Mouse (Mus musculus): ENCODE data around the gene Csrp2.

Gene Csrp2

DNA sequence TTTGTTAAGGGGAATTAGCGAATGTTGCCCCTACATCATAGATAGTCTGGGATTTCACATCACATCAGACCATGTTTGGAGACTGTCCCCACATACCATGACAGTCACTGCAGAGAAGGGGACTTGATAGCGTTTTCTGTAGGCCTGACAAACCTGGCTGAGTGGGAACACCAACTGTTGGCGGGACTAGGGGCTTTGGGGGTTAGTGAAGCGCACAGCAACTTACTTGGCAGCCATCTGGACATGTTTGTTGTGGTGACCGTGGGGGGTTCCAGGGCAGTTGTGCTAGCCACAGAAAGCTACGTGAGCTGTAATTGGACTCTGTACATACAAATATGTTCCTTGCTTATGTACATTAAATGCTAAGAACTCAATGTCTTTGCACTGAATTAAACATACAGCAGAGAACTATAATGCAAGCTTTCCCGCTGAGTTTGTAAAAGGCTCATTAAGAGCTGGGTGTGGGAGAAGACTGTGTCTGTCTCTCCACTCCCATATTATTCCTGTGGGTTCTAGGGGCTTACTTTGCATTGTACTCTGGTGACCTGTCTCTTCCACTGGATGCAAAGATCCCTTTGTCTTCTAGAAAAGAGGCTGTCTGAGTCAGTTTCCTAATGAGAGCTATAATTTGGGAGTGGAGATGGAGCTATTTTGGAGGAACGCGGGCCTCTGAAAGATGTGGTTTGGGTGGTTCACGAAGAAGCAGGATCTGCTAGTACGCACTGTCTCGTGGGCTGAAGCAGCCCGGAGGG lies 11.7 kb downstream of the Csrp2 start:
- in situ Hi-C loops (cut with MboI, MseI): no loop called here

DNA sequence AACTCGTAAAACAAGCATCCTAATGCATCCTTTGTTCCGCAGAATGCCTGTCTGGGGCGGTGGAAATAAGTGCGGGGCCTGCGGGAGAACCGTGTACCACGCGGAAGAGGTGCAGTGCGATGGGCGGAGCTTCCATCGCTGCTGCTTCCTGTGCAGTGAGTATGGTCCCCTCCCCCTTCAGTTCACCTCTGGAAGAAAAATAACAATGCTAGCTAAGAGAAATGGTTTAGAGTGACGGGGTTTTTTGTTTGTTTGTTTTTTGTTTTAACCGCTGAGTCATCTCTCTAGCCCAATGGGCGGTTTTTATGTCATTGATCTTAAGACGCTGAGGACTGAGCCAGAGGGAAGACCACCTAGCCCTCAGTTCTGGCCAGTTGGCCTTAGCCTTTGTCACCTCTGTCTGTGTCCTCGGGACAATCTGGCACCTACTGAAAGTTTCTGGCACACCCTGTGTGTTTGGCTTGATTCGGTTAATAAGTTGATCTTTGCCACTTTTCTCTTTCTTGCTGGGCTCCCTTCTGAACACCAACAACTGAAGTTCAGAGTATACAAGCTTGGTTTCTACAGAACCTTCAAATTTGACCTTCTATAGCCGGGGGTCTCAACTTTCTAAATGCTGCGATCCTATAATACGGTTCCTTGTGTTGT lies 12.4 kb downstream of the Csrp2 start:
- in situ Hi-C loops (cut with MboI, MseI): no loop called here

DNA sequence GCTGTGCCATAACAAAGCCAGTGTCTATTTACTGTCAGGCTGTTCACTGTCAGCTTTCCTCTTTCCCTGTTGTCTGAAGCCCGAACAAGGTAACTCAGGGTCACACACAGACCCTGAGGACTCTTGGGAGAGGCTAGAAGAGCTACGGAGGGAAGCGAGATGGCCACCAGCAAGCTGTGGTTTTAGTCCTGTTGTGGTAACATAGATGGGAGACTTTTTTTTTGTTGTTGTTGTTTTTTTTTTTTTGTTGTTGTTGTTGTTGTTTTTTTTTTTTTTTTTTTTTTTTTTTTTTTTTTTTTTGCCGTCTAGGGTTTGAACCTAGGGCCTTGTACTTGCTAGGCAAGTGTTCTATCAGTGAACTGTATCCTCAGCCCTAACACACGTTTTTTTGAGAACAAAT lies 14.0 kb downstream of the Csrp2 start:
- in situ Hi-C loops (cut with MboI, MseI): no loop called here

DNA sequence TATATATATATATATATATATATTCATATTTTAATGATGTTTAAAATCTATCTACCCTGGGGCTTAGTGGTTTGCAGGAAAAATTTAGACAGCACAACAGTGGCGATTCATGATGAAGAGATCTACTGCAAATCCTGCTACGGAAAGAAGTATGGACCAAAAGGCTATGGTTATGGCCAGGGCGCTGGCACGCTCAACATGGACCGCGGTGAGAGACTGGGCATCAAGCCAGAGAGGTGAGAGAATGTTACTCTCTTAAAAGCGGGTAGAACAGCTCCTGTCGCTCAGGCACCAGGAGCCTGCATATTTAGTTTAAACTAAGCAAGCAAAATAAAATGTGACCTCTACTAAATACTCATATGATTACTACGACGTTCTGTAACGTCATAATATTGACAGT lies 15.5 kb downstream of the Csrp2 start:
- in situ Hi-C loops (cut with MboI, MseI): no loop called here

DNA sequence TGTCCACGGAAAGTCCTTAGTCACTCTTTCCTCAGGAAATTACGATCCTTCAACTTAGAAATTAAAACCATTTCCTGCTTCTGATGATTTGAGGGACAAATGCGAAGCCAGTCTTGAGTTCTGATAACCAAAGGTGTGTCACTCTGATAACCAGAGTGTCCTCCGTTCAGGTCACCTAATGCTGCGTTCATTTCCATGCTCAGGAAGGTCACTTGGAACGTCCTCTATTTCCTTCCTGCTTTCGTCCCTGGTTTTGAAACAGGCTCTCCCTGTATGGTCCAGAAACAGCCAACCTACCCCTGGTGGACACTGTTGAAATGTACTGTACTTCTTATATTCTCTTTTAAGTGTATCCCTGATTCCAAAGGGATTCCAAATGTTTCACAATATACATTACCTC lies 16.1 kb downstream of the Csrp2 start:
- in situ Hi-C loops (cut with MboI, MseI): no loop called here

DNA sequence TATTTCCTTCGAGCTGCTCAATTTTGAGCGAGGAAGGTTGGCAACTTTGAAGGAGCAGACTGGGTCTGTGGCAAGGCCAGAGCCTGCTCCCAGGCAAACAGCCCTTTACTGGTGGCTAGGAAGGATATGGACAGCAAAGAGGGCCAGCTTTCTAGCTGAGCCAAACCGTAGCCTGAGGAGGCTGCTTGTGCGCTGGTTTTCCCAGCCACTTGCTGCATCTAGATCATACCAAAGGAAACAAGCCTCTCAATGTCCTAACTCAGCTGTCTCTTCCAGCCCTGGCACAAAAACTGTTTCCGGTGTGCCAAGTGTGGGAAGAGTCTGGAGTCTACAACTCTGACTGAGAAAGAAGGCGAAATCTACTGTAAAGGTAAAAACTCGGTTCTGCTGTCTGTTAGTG lies 18.8 kb downstream of the Csrp2 start:
- in situ Hi-C loops (cut with MboI, MseI): no loop called here

DNA sequence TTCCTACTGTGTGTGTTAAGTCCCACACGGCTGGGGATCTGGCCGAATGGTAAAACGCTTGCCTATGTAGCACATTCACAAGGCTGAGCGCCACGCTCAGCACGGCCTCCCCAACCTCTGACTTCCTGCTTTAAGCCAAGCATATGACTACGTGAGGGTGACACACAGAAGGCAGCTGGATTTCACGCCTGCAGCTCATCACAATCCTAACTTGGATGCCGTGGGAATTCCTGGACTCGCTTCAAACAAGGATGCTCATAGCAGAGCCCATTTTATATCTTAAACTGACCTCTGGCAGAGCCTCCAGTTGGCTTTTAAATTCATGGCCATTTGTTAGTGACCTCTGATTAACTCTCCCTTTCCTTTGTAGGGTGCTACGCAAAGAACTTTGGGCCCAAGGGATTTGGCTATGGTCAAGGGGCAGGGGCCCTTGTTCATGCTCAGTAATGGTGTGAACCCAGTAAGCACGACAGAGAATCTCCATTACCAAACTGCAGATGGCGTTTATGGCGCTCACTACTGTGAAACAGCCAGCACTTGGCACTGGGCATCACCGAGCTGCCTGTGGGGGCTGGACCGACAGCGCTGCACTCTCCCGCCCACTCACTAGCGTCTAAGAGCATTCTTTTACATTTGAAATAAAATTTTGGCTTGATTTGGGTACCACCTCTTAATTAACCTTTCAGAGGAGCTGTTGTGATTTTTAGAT lies 19.4 kb downstream of the Csrp2 start:
- in situ Hi-C loops (cut with MboI, MseI): no loop called here

DNA sequence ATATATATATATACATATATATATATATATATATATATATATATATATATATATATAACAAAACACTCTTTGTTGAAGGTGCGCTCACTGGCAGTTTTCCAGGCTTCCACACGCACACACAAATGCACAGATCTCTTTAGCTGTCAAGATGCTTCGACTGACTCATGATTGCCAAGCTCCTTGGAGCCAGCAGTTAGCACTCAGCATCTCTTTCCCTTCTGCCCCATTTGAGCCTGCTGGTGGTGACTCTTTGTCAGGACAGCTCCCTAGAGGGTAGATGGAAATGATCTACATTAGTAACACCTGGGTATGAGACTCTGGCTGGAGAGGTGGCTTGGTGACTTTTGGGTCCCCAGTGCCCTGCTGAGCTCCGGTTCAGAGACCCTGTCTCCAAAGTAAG lies 20.1 kb downstream of the Csrp2 start:
- in situ Hi-C loops (cut with MboI, MseI): no loop called here

DNA sequence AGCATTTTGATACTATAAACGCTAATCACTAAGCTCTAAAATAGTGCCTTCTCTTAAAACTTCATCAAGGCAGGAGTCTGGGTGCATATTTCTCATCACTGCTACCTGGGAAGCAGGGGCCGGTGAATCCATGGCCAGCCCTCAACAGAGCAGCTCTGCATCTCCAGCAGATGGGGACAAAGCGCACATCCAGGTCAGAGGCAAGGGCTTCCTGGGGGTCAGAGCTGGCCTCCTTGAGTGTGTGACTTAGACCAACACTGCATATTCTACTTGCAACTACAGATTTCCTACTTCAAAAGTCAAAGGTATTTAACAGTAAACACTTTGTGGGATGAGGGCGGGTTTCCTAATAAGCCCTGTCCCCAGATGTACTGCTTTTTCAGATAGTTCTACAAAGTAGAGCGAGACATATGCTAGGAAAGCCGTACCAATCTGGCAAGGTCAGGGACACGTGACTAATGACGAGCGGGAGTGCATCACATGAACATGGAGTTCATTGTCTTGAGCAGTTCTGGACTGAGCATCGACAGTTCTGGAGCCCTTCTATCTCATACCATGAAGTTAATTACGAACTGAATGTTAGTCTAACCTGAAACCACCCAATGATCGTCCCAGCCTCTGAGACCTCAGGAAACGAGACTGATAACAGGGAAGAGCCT lies 21.3 kb downstream of the Csrp2 start:
- in situ Hi-C loops (cut with MboI, MseI): no loop called here

DNA sequence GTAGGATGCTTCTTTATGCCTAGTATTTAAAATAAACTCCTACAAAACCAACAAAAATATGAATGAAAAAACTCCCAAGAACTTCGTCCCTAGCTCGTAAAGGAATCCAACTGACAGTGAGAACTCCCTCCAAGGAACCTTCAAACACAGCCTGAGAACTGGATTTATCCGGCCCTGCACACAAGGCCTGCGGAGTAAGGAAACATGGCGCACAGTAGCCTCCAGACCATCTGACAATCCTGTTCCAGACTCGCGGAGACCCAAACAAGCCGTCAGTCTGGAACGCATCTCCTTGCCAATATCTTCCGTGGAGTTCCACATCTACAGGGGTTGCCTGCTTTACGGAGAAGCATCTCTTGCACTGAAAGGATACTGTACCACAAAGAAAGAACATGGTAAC lies 22.4 kb downstream of the Csrp2 start:
- in situ Hi-C loops (cut with MboI, MseI): no loop called here

DNA sequence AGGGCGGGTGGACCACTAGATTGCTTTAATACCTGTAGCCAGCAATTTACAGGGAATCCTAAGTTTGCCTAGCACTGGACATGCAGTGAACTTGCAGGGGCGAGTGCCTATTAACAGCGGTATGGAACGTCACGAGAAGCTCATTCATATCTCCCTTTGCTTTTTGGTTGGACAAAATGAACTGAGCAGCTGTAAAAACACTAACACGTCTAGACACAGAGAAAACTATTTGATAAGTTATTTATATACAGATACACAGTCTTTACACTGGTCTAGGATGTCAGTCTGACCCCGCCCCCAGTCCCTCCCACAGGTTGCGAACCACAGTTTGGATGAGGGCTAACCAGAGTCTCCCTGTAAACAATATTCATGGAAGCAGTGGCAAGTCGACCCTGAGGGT lies 23.2 kb downstream of the Csrp2 start:
- in situ Hi-C loops (cut with MboI, MseI): no loop called here

DNA sequence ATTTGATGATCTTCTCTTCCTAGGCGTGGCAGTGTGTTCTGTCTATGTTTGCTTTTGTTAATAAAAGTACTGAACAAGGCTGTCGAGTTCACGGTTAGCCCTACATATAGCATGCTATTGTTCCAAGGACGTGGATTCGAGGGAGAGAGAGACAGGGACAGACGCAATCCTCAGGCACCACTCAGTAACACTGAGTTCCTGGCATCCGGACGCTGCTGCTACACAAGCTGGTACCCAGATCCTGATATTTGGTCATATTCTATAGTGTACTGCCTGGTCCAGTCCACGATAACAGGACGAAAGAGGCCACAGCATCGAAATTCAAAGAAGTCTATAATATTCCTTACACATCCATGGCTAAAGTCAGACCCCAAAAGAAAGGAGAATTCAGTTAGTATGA lies 24.6 kb downstream of the Csrp2 start:
- in situ Hi-C loops (cut with MboI, MseI): no loop called here

DNA sequence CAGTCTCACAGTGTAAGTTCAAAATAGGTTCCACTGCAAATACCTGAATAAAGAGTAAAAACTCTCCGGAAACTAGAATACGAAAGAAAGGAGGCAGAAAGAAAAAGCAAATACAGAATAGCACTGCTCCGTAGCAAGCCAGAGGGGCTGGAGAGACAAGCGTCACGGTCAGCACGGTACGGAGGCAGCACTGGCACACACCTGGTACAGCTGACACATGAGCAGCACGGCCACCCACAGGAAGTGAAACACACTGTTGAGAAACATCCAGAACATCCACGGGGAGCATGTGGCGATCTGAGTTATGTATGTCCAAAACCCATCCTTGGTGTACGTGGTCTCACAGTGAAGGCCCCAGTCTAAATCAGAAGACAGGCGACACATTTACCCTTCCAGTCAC lies 26.4 kb downstream of the Csrp2 start:
- in situ Hi-C loops (cut with MboI, MseI): no loop called here

DNA sequence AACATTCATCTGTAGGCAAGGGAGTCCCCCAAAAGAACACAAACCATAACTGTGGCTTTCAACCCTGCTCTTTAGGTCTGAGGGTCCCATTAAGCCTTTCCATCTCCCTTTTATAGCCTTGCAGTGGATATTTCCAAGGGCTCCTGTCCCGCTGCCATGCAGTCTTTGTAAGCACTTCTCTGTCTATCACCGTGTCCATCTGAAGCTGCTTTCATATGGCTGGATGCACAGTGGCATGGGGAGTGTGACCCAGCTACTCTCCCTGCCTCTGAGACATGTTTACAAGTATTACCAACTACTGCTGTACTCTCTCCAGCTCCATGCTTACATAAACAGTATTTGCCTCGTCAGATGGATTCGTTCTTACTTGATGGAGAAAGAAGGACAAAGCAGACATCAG lies 28.0 kb downstream of the Csrp2 start:
- in situ Hi-C loops (cut with MboI, MseI): no loop called here

DNA sequence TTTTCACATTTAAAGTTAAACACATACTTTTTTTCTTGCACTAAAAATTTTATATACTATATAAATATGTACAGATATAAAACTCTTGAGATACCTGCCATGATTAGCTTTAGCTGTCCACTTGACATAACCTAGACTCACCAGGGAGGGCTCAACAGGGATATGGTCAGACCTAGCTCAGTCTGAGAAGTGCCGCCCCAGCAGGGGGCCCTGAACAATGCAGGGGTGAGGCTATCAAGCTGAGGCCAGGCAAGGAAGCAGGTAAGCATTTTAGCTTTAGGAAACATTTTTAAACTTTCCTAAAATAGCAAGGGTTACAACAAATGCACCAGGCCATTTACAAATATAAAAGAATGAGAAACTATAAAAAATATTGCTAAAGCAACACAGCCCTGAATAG lies 31.5 kb downstream of the Csrp2 start:
- in situ Hi-C loops (cut with MboI, MseI): no loop called here

DNA sequence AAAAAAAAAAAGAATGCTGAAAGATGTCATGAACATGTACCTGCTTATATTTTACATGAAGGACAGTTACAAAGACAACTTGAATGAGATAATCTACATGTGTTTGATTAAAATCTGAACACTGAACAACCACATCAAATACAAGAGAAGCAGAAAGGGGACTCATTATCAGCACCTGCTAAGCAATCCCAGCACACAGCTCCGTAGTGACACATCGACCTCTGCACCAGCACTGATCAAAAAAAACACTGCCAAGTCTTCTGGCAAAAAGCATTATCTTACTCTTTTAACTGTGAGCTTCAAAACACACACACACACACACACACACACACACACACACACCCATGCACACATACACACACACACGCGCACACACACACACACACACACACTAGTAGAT lies 32.2 kb downstream of the Csrp2 start:
- in situ Hi-C loops (cut with MboI, MseI): no loop called here

DNA sequence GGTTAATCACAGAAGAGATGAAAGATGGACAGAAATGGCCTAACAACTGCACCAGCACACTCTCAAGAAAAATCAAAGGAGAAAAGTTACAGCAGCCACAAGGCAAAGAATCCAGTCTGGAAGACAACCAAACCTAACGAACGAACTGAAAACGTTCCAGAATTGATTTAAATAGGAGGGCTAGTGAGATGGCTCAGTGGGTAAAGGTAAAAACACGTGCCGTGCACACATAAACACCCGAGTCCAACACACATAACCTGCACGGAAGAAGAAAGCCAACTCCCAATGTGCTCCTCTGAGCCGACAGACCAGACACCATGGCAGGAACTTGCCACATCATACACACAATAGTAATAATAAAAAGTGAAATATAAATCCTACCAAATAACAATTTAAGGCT lies 32.7 kb downstream of the Csrp2 start:
- in situ Hi-C loops (cut with MboI, MseI): no loop called here

DNA sequence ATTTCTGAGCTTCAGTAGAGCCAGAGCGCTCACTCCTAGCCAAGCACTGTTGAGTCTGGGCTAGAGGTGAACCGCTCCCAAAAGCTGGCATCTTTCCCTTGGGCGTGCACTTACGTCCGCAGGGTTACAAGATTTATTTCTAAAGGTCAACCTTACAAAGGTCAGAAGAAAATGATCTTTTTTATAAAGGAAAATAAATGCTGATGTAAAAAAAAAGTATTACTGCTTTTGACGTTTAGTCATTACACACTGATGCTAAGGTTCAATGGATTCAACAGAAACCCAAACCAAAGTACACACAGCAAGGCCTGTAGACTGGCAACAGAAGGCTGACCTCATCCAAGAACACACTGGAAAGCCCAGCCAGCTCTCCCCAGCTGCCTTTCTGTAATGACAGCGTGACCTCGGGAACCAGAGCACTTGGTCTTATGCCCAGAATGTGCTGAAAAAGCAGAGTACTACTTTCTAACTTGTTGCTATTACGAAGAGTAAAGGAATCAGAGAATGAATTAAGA lies 33.4 kb downstream of the Csrp2 start:
- in situ Hi-C loops (cut with MboI, MseI): no loop called here

DNA sequence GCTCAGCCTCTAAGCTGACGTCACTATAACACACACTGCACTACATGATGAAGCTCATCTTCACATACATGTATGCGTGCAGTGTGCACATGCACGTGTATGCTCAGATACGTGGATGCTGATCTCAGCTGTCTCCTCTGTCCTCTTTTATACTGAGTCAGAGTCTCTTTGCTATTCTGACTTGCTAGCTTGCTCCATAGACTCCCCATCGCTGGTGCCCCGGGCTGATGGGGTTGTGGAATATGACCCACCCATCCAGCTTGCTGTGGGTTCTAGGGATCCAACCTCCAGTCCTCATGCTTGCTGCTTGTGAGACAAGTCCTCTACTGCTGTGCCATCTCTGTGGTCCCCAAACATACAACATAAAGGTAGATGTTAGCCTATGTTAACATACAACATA lies 39.3 kb downstream of the Csrp2 start:
- in situ Hi-C loops (cut with MboI, MseI): no loop called here

DNA sequence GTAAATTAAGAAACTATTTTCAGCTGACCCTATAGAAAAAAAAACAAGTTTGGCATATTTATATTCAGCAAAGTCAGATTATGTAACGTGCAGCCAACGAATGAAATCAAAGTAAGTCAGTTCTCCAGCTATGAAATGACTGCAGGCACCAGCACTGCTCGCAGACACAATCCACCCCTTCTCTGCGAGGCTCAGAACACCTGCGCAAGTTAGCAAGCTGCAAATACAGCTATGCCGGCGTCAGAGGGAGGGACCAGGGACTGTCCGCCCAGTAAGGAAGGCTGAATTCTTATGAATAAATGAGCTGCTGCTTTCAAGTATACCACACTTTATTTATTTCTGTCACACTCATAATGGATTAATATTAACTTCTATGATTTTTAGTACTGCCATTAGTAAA lies 40.2 kb downstream of the Csrp2 start:
- in situ Hi-C loops (cut with MboI, MseI): no loop called here

DNA sequence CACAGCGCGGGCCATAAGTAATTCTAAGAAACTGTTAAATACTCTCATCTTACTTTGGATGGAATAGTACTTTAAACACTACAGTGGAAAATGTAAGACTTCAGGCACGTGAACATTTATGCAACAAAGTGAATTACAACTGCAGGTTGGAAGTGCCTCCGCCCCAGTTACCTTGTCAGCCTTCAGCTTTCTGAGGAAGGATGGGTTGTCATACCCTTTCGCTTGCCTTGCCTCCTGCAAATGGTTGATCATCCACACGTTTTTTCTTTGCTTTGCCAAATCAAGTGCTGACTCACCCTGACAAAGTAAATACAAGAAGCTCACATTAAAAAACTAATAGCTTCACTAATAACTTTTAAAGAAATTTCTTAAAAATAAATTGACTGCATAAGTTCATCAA lies 41.3 kb downstream of the Csrp2 start:
- in situ Hi-C loops (cut with MboI, MseI): no loop called here

DNA sequence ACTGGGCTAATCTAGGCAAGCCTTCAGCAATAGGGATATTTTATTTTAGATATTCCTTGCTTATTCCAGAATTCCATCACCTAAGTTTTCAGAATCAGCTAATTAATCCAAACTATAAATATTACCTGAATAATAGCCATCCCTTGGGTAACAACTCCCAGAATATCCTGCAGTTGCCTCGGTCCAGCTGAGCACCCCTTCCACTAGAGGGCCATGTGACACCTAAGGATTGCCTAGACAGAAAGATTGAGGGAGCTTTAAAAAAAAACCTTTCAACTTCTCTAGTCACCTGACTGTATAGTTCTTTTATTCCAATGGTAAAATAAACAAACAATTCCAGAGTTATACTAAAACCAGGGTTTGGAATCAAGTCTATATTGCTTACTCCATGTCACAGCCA lies 42.6 kb downstream of the Csrp2 start:
- in situ Hi-C loops (cut with MboI, MseI): no loop called here

Measured in regulatory T cell (primary cell).